Mouse (Mus musculus) heart, postnatal 0 days (tissue): ENCODE measurements around the gene Ccpg1.

Experiments used
- CTCF ChIP-seq: IDR thresholded peaks from 2 replicates; pipeline ENCODE4 v1.5.1; 2016; ENCODE audit warnings: antibody characterized with exemption, control low read depth, low read depth
- EP300 ChIP-seq: IDR thresholded peaks from 2 replicates; pipeline ENCODE4 v1.6.1; 2016; ENCODE audit warnings: antibody characterized with exemption, low read depth

GRCm38 (mm10) chr9:73045204-73045603 is 60.0 kb downstream of the Ccpg1 start:
- no peak for TF ChIP-seq CTCF
- no peak for TF ChIP-seq EP300
